Mouse (Mus musculus): ENCODE measurements around the gene A130010J15Rik.

DNA sequence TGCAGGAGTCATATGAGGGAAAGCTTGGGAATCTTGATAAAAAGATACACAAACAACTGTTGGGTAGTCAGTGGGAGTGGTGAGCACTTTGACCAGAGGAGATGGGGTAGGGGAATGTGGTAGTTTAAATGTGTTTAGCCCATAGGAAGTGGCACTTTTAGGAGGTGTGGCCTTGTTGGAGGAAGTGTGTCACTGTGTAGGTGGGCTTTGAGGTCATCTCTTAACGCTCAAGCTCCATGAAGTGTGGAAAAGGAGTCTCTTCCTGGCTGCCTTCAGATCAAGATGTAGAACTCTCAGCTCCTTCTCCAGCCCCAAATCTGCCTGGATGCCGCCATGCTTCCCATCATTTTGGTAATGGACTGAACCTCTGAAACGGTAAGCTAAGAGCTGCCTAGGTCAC, 39.7 kb downstream of the A130010J15Rik start, which contains the start of gene Lamb3:
- no peak for TF ChIP-seq CTCF (IDR thresholded peaks at IDR 0.05; ENCODE audit: low read depth, low read length)
- TF ChIP-seq POLR2A (IDR thresholded peaks at IDR 0.05; ENCODE audit: extremely low read depth, insufficient read depth, low read length) = no peak

All from liver, adult 2 months (tissue).